Mouse (Mus musculus) bone marrow, adult 2 months (tissue): ENCODE results near the gene Akap6.

Experiments used
- CTCF ChIP-seq: fragments of 200-500 bp; IDR thresholded peaks from 2 replicates; pipeline ENCODE4 v1.5.1; 2011; ENCODE audit warnings: low read length, control low read depth; ENCODE audit not compliant: control insufficient read depth, insufficient read depth
- POLR2A ChIP-seq: fragments of 200-500 bp; IDR thresholded peaks from 2 replicates; pipeline ENCODE4 v1.6.1; 2011; ENCODE audit warnings: low read depth, mild to moderate bottlenecking, control low read depth, low read length, borderline replicate concordance; ENCODE audit not compliant: control insufficient read depth

- TF ChIP-seq CTCF (no peak), POLR2A (no peak)
Measured at GRCm38 (mm10) chr12:52850332-52851036, 151.3 kb downstream of the Akap6 start.
